Comparison of ENCODE assay signal across 8 mouse cellular contexts in the genomic region with DNA sequence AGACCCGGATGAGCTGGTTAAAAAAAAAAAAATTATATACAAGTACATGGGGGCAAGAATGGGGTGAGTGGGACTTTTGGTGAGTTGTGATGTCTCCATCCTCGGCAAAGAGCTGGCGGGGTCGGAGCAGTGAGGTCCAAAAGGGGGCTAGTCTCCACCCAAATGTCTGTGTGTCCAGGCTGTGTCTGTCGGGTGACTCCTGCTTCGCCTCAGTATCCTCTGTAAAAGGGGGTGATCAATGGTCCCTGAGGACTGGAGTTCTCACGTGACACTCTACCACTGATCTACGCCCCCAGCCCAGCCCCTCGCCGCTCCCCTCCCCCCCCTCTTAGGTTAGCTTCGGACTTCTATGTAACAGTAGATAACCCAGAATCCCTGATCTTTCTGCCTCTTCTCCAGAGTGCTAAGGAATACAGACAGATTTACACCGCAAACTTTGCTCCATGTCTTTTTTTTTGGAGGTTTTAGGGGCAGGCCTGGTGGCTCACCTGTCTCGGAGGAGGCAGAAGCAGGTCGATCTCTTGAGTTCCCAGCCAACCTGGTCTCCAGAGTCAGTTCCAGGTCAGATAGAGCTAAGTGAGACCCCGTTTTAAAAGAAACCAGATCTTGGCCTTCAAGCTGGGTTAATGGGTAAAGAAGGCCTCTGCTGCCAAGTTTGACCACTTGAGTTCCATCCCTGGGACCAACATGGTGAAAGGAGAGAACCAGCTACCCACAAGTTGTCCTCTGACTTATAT. TPM values are rescaled to one million over a fixed set of nuclear protein-coding genes. Genes with fewer than 3 reads are reported as not detected.
DNase-seq lines count a peak whose midpoint lies in the region; ATAC-seq and TF ChIP-seq lines count a peak whose summit lies in the region.

No protein-coding gene starts in this region.

- DNase-seq in cerebellum, adult 11-12 months = peak; percentile 65
- DNase-seq in cerebellum, postnatal 14 days = no peak
- no peak for DNase-seq in lung, postnatal 25 days (ENCODE audit: low spot score)
- no peak for DNase-seq in limb, embryonic 11.5 days (ENCODE audit: low spot score)
- no peak for DNase-seq in MN1 (ENCODE audit: low spot score)
- no peak for DNase-seq in spleen, postnatal 14 days (ENCODE audit: low spot score in 2 of 2)

- H3K4me3 ChIP-seq in lung, embryonic 16.5 days (ENCODE audit: low read length) = peak overlapping the region; percentile 61
- H3K4me3 ChIP-seq in limb, embryonic 11.5 days (ENCODE audit: low read depth, low read length) = peak overlapping the region; percentile 99; the same call in 1 of the 2 replicates
- no peak overlapping the region for H3K4me3 ChIP-seq in small intestine, adult 2 months (ENCODE audit: low read depth, low read length)

- peak overlapping the region; percentile 90 for H3K27ac ChIP-seq in lung, embryonic 16.5 days (ENCODE audit: low read length)
- peak overlapping the region; percentile 90 for H3K27ac ChIP-seq in limb, embryonic 11.5 days (replicated peaks; ENCODE audit: low read depth, low read length)
- H3K27ac ChIP-seq in small intestine, adult 2 months (ENCODE audit: insufficient read depth, low read depth, low read length) = 0 out of 2 replicates have a peak overlapping the region, but pooled peaks have one; percentile 74

- no peak for TF ChIP-seq POLR2A in small intestine, adult 2 months (IDR thresholded peaks at IDR 0.05; ENCODE audit: low read depth, low read length)

- peaks cover 24% of the 10 kb centered on the region for H3K36me3 ChIP-seq in lung, embryonic 16.5 days (ENCODE audit: control insufficient read depth, insufficient read depth, low read length)
- H3K36me3 ChIP-seq in limb, embryonic 11.5 days (ENCODE audit: control insufficient read depth, insufficient read depth, low read length) = peaks cover 23% of the 10 kb centered on the region
- peaks cover 23% of the 10 kb centered on the region for H3K36me3 ChIP-seq in small intestine, adult 2 months (ENCODE audit: control insufficient read depth, insufficient read depth, low read length)

- no peak for TF ChIP-seq CTCF in small intestine, adult 2 months (IDR thresholded peaks at IDR 0.05; ENCODE audit: extremely low read depth, insufficient read length, insufficient replicate concordance, low read depth, low read length)

- H3K9me3 ChIP-seq in lung, embryonic 16.5 days (ENCODE audit: control insufficient read depth, low read length) = no peaks in the 10 kb centered on the region
- H3K9me3 ChIP-seq in limb, embryonic 11.5 days (ENCODE audit: control insufficient read depth, low read length) = no peaks in the 10 kb centered on the region

- H3K27me3 ChIP-seq in lung, embryonic 16.5 days (ENCODE audit: control insufficient read depth, insufficient read depth, low read depth, low read length) = no peaks in the 10 kb centered on the region
- H3K27me3 ChIP-seq in limb, embryonic 11.5 days (ENCODE audit: control insufficient read depth, insufficient read depth, low read length) = no peaks in the 10 kb centered on the region
- no peaks in the 10 kb centered on the region for H3K27me3 ChIP-seq in small intestine, adult 2 months (ENCODE audit: control insufficient read depth, insufficient read depth, low read length)

- WGBS in lung, embryonic 16.5 days = 54% methylated on average over 15 of the region's 15 CpGs
- WGBS in limb, embryonic 11.5 days = 57% methylated on average over 15 of the region's 15 CpGs
- 74% methylated on average over 15 of the region's 15 CpGs for WGBS in small intestine, adult 2 months

- peak overlapping the region; percentile 80 for H3K9ac ChIP-seq in lung, embryonic 16.5 days (ENCODE audit: low read length)
- H3K9ac ChIP-seq in limb, embryonic 11.5 days (ENCODE audit: low read length) = peak overlapping the region; percentile 89

- ATAC-seq in lung, embryonic 16.5 days (ENCODE audit: low read depth) = no peak
- ATAC-seq in limb, embryonic 11.5 days (ENCODE audit: insufficient number of reproducible peaks, low FRiP score, low TSS enrichment, low read depth) = no peak

- peaks cover 26% of the 10 kb centered on the region for H3K4me1 ChIP-seq in lung, embryonic 16.5 days (replicated peaks; ENCODE audit: control insufficient read depth, insufficient read depth, low read length)
- peaks cover 27% of the 10 kb centered on the region for H3K4me1 ChIP-seq in limb, embryonic 11.5 days (ENCODE audit: control insufficient read depth, insufficient read depth, low read length)
- H3K4me1 ChIP-seq in small intestine, adult 2 months (ENCODE audit: control insufficient read depth, insufficient read depth, insufficient read length, low read length) = no peaks in the 10 kb centered on the region; the same call in 1 of the 2 replicates

- peak overlapping the region; percentile 73 for H3K4me2 ChIP-seq in lung, embryonic 16.5 days (ENCODE audit: low read depth, low read length)
- H3K4me2 ChIP-seq in limb, embryonic 11.5 days (ENCODE audit: low read depth, severe bottlenecking) = peak overlapping the region; percentile 63

RNA-seq across cellular contexts. Expression of gene Rpl13a, which starts 1.4 kb away (rescaled TPM):
- 1,289 and 1,305 TPM in 2 replicates for polyA plus RNA-seq in lung, embryonic 16.5 days (2015; fragmentation: Nextera tagmentation; extraction: Ambion mirVana)
- 1,469 and 1,490 TPM in 2 replicates for polyA plus RNA-seq in limb, embryonic 11.5 days (2014; fragmentation: Nextera tagmentation; extraction: Ambion mirVana)
- 1,193 and 1,266 TPM in 2 replicates for polyA plus RNA-seq in small intestine, adult 2 months (2012; rRNA removed)

RNA-seq across cellular contexts. Expression of gene Rps11, which starts 5.7 kb away (rescaled TPM):
- polyA plus RNA-seq in lung, embryonic 16.5 days (2015; fragmentation: Nextera tagmentation; extraction: Ambion mirVana) = 1,430 and 1,443 TPM in 2 replicates
- polyA plus RNA-seq in limb, embryonic 11.5 days (2014; fragmentation: Nextera tagmentation; extraction: Ambion mirVana) = 1,759 and 1,785 TPM in 2 replicates
- 159 and 207 TPM in 2 replicates for polyA plus RNA-seq in small intestine, adult 2 months (2012; rRNA removed)

RNA-seq across cellular contexts. Expression of gene Gm45713, which starts 6.1 kb away (rescaled TPM):
- 0.31 and 0.60 TPM in 2 replicates for polyA plus RNA-seq in lung, embryonic 16.5 days (2015; fragmentation: Nextera tagmentation; extraction: Ambion mirVana)
- polyA plus RNA-seq in limb, embryonic 11.5 days (2014; fragmentation: Nextera tagmentation; extraction: Ambion mirVana) = 0.45 TPM in 1 of 2 replicates, not detected in the other
- polyA plus RNA-seq in small intestine, adult 2 months (2012; rRNA removed) = 1.5 TPM in 1 of 2 replicates, not detected in the other

RNA-seq across cellular contexts. Expression of gene Flt3l, which starts 6.3 kb away (rescaled TPM):
- polyA plus RNA-seq in lung, embryonic 16.5 days (2015; fragmentation: Nextera tagmentation; extraction: Ambion mirVana) = 2.4 and 3.0 TPM in 2 replicates
- polyA plus RNA-seq in limb, embryonic 11.5 days (2014; fragmentation: Nextera tagmentation; extraction: Ambion mirVana) = 0.33 and 0.44 TPM in 2 replicates
- polyA plus RNA-seq in small intestine, adult 2 months (2012; rRNA removed) = 22.1 and 45.8 TPM in 2 replicates

RNA-seq across cellular contexts. Expression of gene Pih1d1, which starts 24.2 kb away (rescaled TPM):
- 99.2 and 100 TPM in 2 replicates for polyA plus RNA-seq in lung, embryonic 16.5 days (2015; fragmentation: Nextera tagmentation; extraction: Ambion mirVana)
- polyA plus RNA-seq in limb, embryonic 11.5 days (2014; fragmentation: Nextera tagmentation; extraction: Ambion mirVana) = 106 and 108 TPM in 2 replicates
- 25.3 and 48.5 TPM in 2 replicates for polyA plus RNA-seq in small intestine, adult 2 months (2012; rRNA removed)
